Mouse (Mus musculus) heart, embryonic 15.5 days (tissue): ENCODE data around the gene Pou2f2. TPM values are rescaled to one million over a fixed set of nuclear protein-coding genes. Genes with fewer than 3 reads are reported as not detected.

Experiments used
- ATAC-seq: fragments of 200-750 bp; cut with Nextera tagmentation; replicated peaks from 2 replicates; pipeline ENCODE4 v1.8.0; 2017; ENCODE audit warnings: low read depth, moderate TSS enrichment; ENCODE audit not compliant: insufficient number of reproducible peaks, insufficient read depth, low FRiP score
- H3K27ac ChIP-seq: fragments of 300-500 bp; sonication (generic); 2 replicates; pipeline ENCODE4 v1.5.1; 2015; ENCODE audit warnings: mild to moderate bottlenecking, inconsistent platforms
- H3K27me3 ChIP-seq: fragments of 300-500 bp; sonication (generic); 2 replicates; pipeline ENCODE4 v1.6.1; 2015; ENCODE audit warnings: inconsistent platforms
- H3K36me3 ChIP-seq: fragments of 300-500 bp; sonication (generic); 2 replicates; pipeline ENCODE4 v1.6.1; 2015; ENCODE audit warnings: mild to moderate bottlenecking, inconsistent platforms
- H3K4me1 ChIP-seq: fragments of 300-500 bp; sonication (generic); replicated peaks from 2 replicates; pipeline ENCODE4 v1.6.1; 2015; ENCODE audit warnings: inconsistent platforms
- H3K4me2 ChIP-seq: fragments of 300-500 bp; sonication (generic); 2 replicates; pipeline ENCODE4 v1.6.1; 2015; ENCODE audit warnings: inconsistent platforms, mild to moderate bottlenecking, moderate library complexity
- H3K4me3 ChIP-seq: fragments of 300-500 bp; sonication (generic); 2 replicates; pipeline ENCODE4 v1.5.1; 2015; ENCODE audit warnings: mild to moderate bottlenecking, inconsistent platforms
- H3K9ac ChIP-seq: fragments of 300-500 bp; sonication (generic); 2 replicates; pipeline ENCODE4 v1.6.1; 2015; ENCODE audit warnings: mild to moderate bottlenecking, inconsistent platforms
- H3K9me3 ChIP-seq: fragments of 300-500 bp; sonication (generic); replicated peaks from 2 replicates; pipeline ENCODE4 v1.6.1; 2016; ENCODE audit warnings: inconsistent platforms
- WGBS: fragments of 180-500 bp; shearing (Covaris S2); methylation state at CpG from one replicate; pipeline ENCODE4 v1.1.7; 2015; ENCODE audit warnings: mixed read lengths; 5-methylcytosine and 5-hydroxymethylcytosine counted together
- polyA plus RNA-seq: library from polyadenylated mRNA; unstranded; fragments of >200 nt; fragmentation: Nextera tagmentation; extraction: Ambion mirVana; gene quantifications from 2 replicates; pipeline ENCODE4 v1.2.1, GENCODE M21; 2015

The Pou2f2 gene
- polyA plus RNA-seq, 1 experiment from 2014 or later: 0.49 TPM

GRCm38 (mm10) chr7:25214172-25214571 lies 34.6 kb upstream of the Pou2f2 start:
- Histone ChIP-seq H3K36me3 (peaks cover 16% of the 10 kb centered on the region), H3K27ac (no peak overlapping the region), H3K4me3 (no peak overlapping the region), H3K27me3 (no peaks in the 10 kb centered on the region), H3K4me1 (peaks cover 7% of the 10 kb centered on the region), H3K4me2 (no peak overlapping the region), H3K9me3 (no peaks in the 10 kb centered on the region), H3K9ac (no peak overlapping the region)
- 87% methylated on average over 2 of the region's 2 CpGs for WGBS
- ATAC-seq: no peak

GRCm38 (mm10) chr7:25213099-25213498 lies 33.6 kb upstream of the Pou2f2 start:
- peaks cover 16% of the 10 kb centered on the region for H3K36me3 ChIP-seq
- H3K27ac ChIP-seq: no peak overlapping the region
- H3K4me2 ChIP-seq: no peak overlapping the region
- H3K27me3 ChIP-seq: no peaks in the 10 kb centered on the region
- 65% methylated on average over 3 of the region's 3 CpGs for WGBS
- ATAC-seq: no peak
- no peaks in the 10 kb centered on the region for H3K4me1 ChIP-seq
- no peak overlapping the region for H3K9ac ChIP-seq
- no peak overlapping the region for H3K4me3 ChIP-seq
- no peaks in the 10 kb centered on the region for H3K9me3 ChIP-seq

GRCm38 (mm10) chr7:25210482-25210881 lies 31.0 kb upstream of the Pou2f2 start:
- Histone ChIP-seq H3K9me3 (no peaks in the 10 kb centered on the region), H3K4me1 (peaks cover 2% of the 10 kb centered on the region; the same call in 1 of the 2 replicates), H3K36me3 (peaks cover 16% of the 10 kb centered on the region), H3K27me3 (no peaks in the 10 kb centered on the region), H3K4me2 (no peak overlapping the region), H3K4me3 (no peak overlapping the region), H3K9ac (no peak overlapping the region), H3K27ac (no peak overlapping the region)
- no peak for ATAC-seq
- 80% methylated on average over 4 of the region's 4 CpGs for WGBS

- H3K4me2 ChIP-seq: no peak overlapping the region
- peaks cover 10% of the 10 kb centered on the region for H3K36me3 ChIP-seq
- H3K27me3 ChIP-seq: no peaks in the 10 kb centered on the region
- ATAC-seq: no peak
- no peak overlapping the region for H3K4me3 ChIP-seq
- no peaks in the 10 kb centered on the region for H3K9me3 ChIP-seq
- WGBS: 71% methylated on average over 3 of the region's 3 CpGs
- peaks cover 8% of the 10 kb centered on the region; the same call in 1 of the 2 replicates for H3K4me1 ChIP-seq
- no peak overlapping the region for H3K9ac ChIP-seq
- no peak overlapping the region for H3K27ac ChIP-seq
Measured at GRCm38 (mm10) chr7:25209161-25209622, 29.7 kb upstream of the Pou2f2 start.

GRCm38 (mm10) chr7:25206094-25206830 lies 26.7 kb upstream of the Pou2f2 start:
- no peak overlapping the region for H3K4me2 ChIP-seq
- no peak for ATAC-seq
- H3K4me3 ChIP-seq: no peak overlapping the region
- no peak overlapping the region for H3K27ac ChIP-seq
- H3K27me3 ChIP-seq: no peaks in the 10 kb centered on the region
- 84% methylated on average over 16 of the region's 16 CpGs for WGBS
- H3K9ac ChIP-seq: no peak overlapping the region
- no peaks in the 10 kb centered on the region for H3K9me3 ChIP-seq
- peaks cover 8% of the 10 kb centered on the region; the same call in 1 of the 2 replicates for H3K4me1 ChIP-seq
- H3K36me3 ChIP-seq: peaks cover 27% of the 10 kb centered on the region

GRCm38 (mm10) chr7:25205355-25206093 lies 26.0 kb upstream of the Pou2f2 start:
- Histone ChIP-seq H3K36me3 (peaks cover 22% of the 10 kb centered on the region; the same call in 1 of the 2 replicates), H3K4me3 (no peak overlapping the region), H3K27me3 (no peaks in the 10 kb centered on the region), H3K9me3 (no peaks in the 10 kb centered on the region), H3K4me2 (no peak overlapping the region), H3K4me1 (peaks cover 8% of the 10 kb centered on the region; the same call in 1 of the 2 replicates), H3K9ac (no peak overlapping the region), H3K27ac (0 out of 2 replicates have a peak overlapping the region, but pooled peaks have one; percentile 2)
- WGBS: 71% methylated on average over 16 of the region's 16 CpGs
- ATAC-seq: no peak

- Histone ChIP-seq H3K9me3 (no peaks in the 10 kb centered on the region), H3K4me3 (no peak overlapping the region), H3K9ac (no peak overlapping the region), H3K27ac (no peak overlapping the region), H3K4me1 (peaks cover 8% of the 10 kb centered on the region; the same call in 1 of the 2 replicates), H3K4me2 (no peak overlapping the region), H3K27me3 (no peaks in the 10 kb centered on the region), H3K36me3 (peaks cover 24% of the 10 kb centered on the region)
- 83% methylated on average over 20 of the region's 20 CpGs for WGBS
- ATAC-seq: 0 out of 2 replicates have a peak, but pooled peaks have one; percentile 15
Measured at GRCm38 (mm10) chr7:25203624-25204023, 24.1 kb upstream of the Pou2f2 start.

GRCm38 (mm10) chr7:25197384-25198018 lies 18.0 kb upstream of the Pou2f2 start:
- no peak overlapping the region for H3K27ac ChIP-seq
- 39% methylated on average over 10 of the region's 10 CpGs for WGBS
- H3K9ac ChIP-seq: no peak overlapping the region
- H3K36me3 ChIP-seq: peaks cover 11% of the 10 kb centered on the region; the same call in 1 of the 2 replicates
- H3K4me3 ChIP-seq: no peak overlapping the region
- peaks cover 7% of the 10 kb centered on the region for H3K4me1 ChIP-seq
- H3K4me2 ChIP-seq: no peak overlapping the region
- no peaks in the 10 kb centered on the region for H3K9me3 ChIP-seq
- 0 out of 2 replicates have a peak, but pooled peaks cover 3% of the 10 kb centered on the region for H3K27me3 ChIP-seq
- ATAC-seq: 0 out of 2 replicates have a peak, but pooled peaks have one; percentile 27

GRCm38 (mm10) chr7:25196107-25196506 lies 16.6 kb upstream of the Pou2f2 start:
- Histone ChIP-seq H3K4me3 (no peak overlapping the region), H3K27me3 (0 out of 2 replicates have a peak, but pooled peaks cover 3% of the 10 kb centered on the region), H3K27ac (no peak overlapping the region), H3K9me3 (no peaks in the 10 kb centered on the region), H3K9ac (no peak overlapping the region), H3K4me2 (no peak overlapping the region), H3K4me1 (peaks cover 7% of the 10 kb centered on the region), H3K36me3 (peaks cover 5% of the 10 kb centered on the region; the same call in 1 of the 2 replicates)
- no peak for ATAC-seq
- WGBS: 76% methylated on average over 9 of the region's 9 CpGs

- Histone ChIP-seq H3K4me2 (no peak overlapping the region), H3K4me3 (no peak overlapping the region), H3K27me3 (0 out of 2 replicates have a peak, but pooled peaks cover 3% of the 10 kb centered on the region), H3K4me1 (peaks cover 7% of the 10 kb centered on the region), H3K27ac (no peak overlapping the region), H3K36me3 (peaks cover 5% of the 10 kb centered on the region; the same call in 1 of the 2 replicates), H3K9me3 (no peaks in the 10 kb centered on the region), H3K9ac (no peak overlapping the region)
- no peak for ATAC-seq
- WGBS: 71% methylated on average over 3 of the region's 3 CpGs
Measured at GRCm38 (mm10) chr7:25195148-25195547, 15.6 kb upstream of the Pou2f2 start.

- ATAC-seq: no peak
- Histone ChIP-seq H3K9me3 (no peaks in the 10 kb centered on the region), H3K27ac (no peak overlapping the region), H3K9ac (no peak overlapping the region), H3K4me1 (no peaks in the 10 kb centered on the region), H3K4me3 (no peak overlapping the region), H3K27me3 (0 out of 2 replicates have a peak, but pooled peaks cover 5% of the 10 kb centered on the region), H3K4me2 (no peak overlapping the region), H3K36me3 (no peaks in the 10 kb centered on the region)
- WGBS: 79% methylated on average over 8 of the region's 8 CpGs
Measured at GRCm38 (mm10) chr7:25192110-25192509, 12.6 kb upstream of the Pou2f2 start.
